Mouse (Mus musculus) CD4-positive naive resting alpha-beta T cell, adult 76 days (primary cell): ENCODE results near the gene Gm21882. TPM values are rescaled to one million over a fixed set of nuclear protein-coding genes. Genes with fewer than 3 reads are reported as not detected.

Source experiments
- total RNA-seq: library from RNA; stranded (reverse); gene quantifications from one replicate; pipeline ENCODE4 v1.2.4, GENCODE M21; 2023

The Gm21882 gene
- not detected for total RNA-seq

GRCm38 (mm10) chrY:40381423-40381822, at the start of gene Gm21882:
Gene Gm21882 (minus strand): TSS chrY:40381523.

Other genes with a start within 250 kb of the Gm21882 start
- gene Gm21865, start 64.6 kb downstream of the Gm21882 start, total RNA-seq, result not detected